Comparison of ENCODE assay signal across 12 mouse cellular contexts in genomic region chr11:117973569-117973968, GRCm38 (mm10).
"Had no signal": no experiment of that assay in that cellular context is flagged by ENCODE, and none has a peak within 500 bp of the region (broad histone marks: within the 10 kb centered on the region; RNA-seq: fewer than 3 reads in every experiment).

No protein-coding gene starts in this region.

- H3K4me3 ChIP-seq: kidney, embryonic 15.5 days; left cerebral cortex, adult 2 months; liver, embryonic 13.5 days; midbrain, embryonic 12.5 days had no signal

- H3K9me3 ChIP-seq: kidney, embryonic 15.5 days; liver, embryonic 13.5 days; midbrain, embryonic 12.5 days had no signal

- H3K4me2 ChIP-seq: kidney, embryonic 15.5 days; liver, embryonic 13.5 days; midbrain, embryonic 12.5 days had no signal

- H3K9ac ChIP-seq: kidney, embryonic 15.5 days; liver, embryonic 13.5 days; midbrain, embryonic 12.5 days had no signal

- H3K36me3 ChIP-seq: kidney, embryonic 15.5 days; liver, embryonic 13.5 days; midbrain, embryonic 12.5 days had no signal

- DNase-seq: kidney, postnatal 36 days; layer of hippocampus, postnatal 36 days; liver, embryonic 13.5 days; lung, adult 2 months; lung, postnatal 14 days; lung, postnatal 4 days; thymus, adult 2 months; thymus, postnatal 25 days had no signal

- ATAC-seq: midbrain, embryonic 16.5 days had no signal

- H3K27ac ChIP-seq: kidney, embryonic 15.5 days; left cerebral cortex, adult 2 months; liver, embryonic 13.5 days; midbrain, embryonic 12.5 days had no signal
